Comparison of ENCODE assay signal across 9 mouse cellular contexts in genomic region chr1:24248294-24249104, GRCm38 (mm10).
DNase-seq lines count a peak whose midpoint lies in the region; ATAC-seq and TF ChIP-seq lines count a peak whose summit lies in the region.
"Had no signal": no experiment of that assay in that cellular context is flagged by ENCODE, and none has a peak within 500 bp of the region (broad histone marks: within the 10 kb centered on the region; RNA-seq: fewer than 3 reads in every experiment).

No protein-coding gene starts in this region.

- H3K4me3 ChIP-seq in lung, embryonic 14.5 days (ENCODE audit: low read depth, low read length) = no peak overlapping the region
- H3K4me3 ChIP-seq in hindbrain, postnatal 0 days (ENCODE audit: low read length) = no peak overlapping the region
- no peak overlapping the region for H3K4me3 ChIP-seq in liver, embryonic 12.5 days

- H3K4me2 ChIP-seq in lung, embryonic 14.5 days = no peak overlapping the region
- H3K4me2 ChIP-seq in hindbrain, postnatal 0 days (ENCODE audit: low read depth, low read length) = no peak overlapping the region
- no peak overlapping the region for H3K4me2 ChIP-seq in liver, embryonic 12.5 days

- 47% methylated on average over 10 of the region's 10 CpGs for WGBS in lung, embryonic 14.5 days
- 60% methylated on average over 10 of the region's 10 CpGs for WGBS in hindbrain, postnatal 0 days
- 50% methylated on average over 10 of the region's 10 CpGs for WGBS in liver, embryonic 12.5 days (ENCODE audit: insufficient replicate concordance)

- no peaks in the 10 kb centered on the region for H3K9me3 ChIP-seq in lung, embryonic 14.5 days (ENCODE audit: low read depth, low read length)
- H3K9me3 ChIP-seq in hindbrain, postnatal 0 days (ENCODE audit: low read length) = no peaks in the 10 kb centered on the region
- no peaks in the 10 kb centered on the region for H3K9me3 ChIP-seq in liver, embryonic 12.5 days (replicated peaks)

- H3K4me1 ChIP-seq in lung, embryonic 14.5 days (ENCODE audit: insufficient read depth) = 0 out of 2 replicates have a peak, but pooled peaks cover 2% of the 10 kb centered on the region
- no peaks in the 10 kb centered on the region for H3K4me1 ChIP-seq in hindbrain, postnatal 0 days (ENCODE audit: insufficient read depth, low read length)
- H3K4me1 ChIP-seq in liver, embryonic 12.5 days = no peaks in the 10 kb centered on the region

- H3K27ac ChIP-seq in lung, embryonic 14.5 days (ENCODE audit: low read depth) = no peak overlapping the region
- peak overlapping the region; percentile 34; the same call in 1 of the 2 replicates for H3K27ac ChIP-seq in hindbrain, postnatal 0 days
- no peak overlapping the region for H3K27ac ChIP-seq in liver, embryonic 12.5 days

- no peaks in the 10 kb centered on the region for H3K27me3 ChIP-seq in lung, embryonic 14.5 days (ENCODE audit: insufficient read depth, low read length)
- H3K27me3 ChIP-seq in hindbrain, postnatal 0 days (ENCODE audit: insufficient read depth, low read length) = no peaks in the 10 kb centered on the region; the same call in 1 of the 2 replicates
- H3K27me3 ChIP-seq in liver, embryonic 12.5 days (replicated peaks) = no peaks in the 10 kb centered on the region

- no peak overlapping the region for H3K9ac ChIP-seq in lung, embryonic 14.5 days
- H3K9ac ChIP-seq in hindbrain, postnatal 0 days (replicated peaks; ENCODE audit: low read length) = 0 out of 2 replicates have a peak overlapping the region, but pooled peaks have one; percentile 18
- no peak overlapping the region for H3K9ac ChIP-seq in liver, embryonic 12.5 days

- peak; percentile 30; the same call in 1 of the 2 replicates for ATAC-seq in lung, embryonic 14.5 days (ENCODE audit: insufficient read depth)
- ATAC-seq in common myeloid progenitor, adult 5-6 weeks (replicated peaks; ENCODE audit: low read depth, poor library complexity, severe bottlenecking) = peak; percentile 67
- peak; percentile 61 for ATAC-seq in hindbrain, postnatal 0 days
- ATAC-seq in liver, embryonic 12.5 days = no peak
- ATAC-seq: activated CD4-positive, CD25-positive, alpha-beta regulatory T cell, adult 4 months had no signal

- H3K36me3 ChIP-seq in lung, embryonic 14.5 days (ENCODE audit: insufficient read depth) = no peaks in the 10 kb centered on the region
- no peaks in the 10 kb centered on the region for H3K36me3 ChIP-seq in hindbrain, postnatal 0 days (ENCODE audit: insufficient read depth, low read length)
- no peaks in the 10 kb centered on the region for H3K36me3 ChIP-seq in liver, embryonic 12.5 days

- no peak for TF ChIP-seq CTCF in lung, embryonic 14.5 days (IDR thresholded peaks at IDR 0.05; ENCODE audit: low read depth)
- no peak for TF ChIP-seq CTCF in hindbrain, postnatal 0 days (IDR thresholded peaks at IDR 0.05; ENCODE audit: low read depth)

- DNase-seq in lung, embryonic 14.5 days = no peak
- DNase-seq in lung, postnatal 36 days = no peak
- no peak for DNase-seq in hindbrain, postnatal 0 days (ENCODE audit: low spot score)
- peak; percentile 64 for DNase-seq in retina, postnatal 1 day
- DNase-seq in kidney, adult 9 months = no peak
- DNase-seq: heart, postnatal 36 days had no signal
